Mouse (Mus musculus): ENCODE data around the gene Abr. TPM values are rescaled to one million over a fixed set of nuclear protein-coding genes. Genes with fewer than 3 reads are reported as not detected.

Gene Abr
- polyA plus RNA-seq, 1 experiment from 2014 or later: 37.5 TPM

DNA sequence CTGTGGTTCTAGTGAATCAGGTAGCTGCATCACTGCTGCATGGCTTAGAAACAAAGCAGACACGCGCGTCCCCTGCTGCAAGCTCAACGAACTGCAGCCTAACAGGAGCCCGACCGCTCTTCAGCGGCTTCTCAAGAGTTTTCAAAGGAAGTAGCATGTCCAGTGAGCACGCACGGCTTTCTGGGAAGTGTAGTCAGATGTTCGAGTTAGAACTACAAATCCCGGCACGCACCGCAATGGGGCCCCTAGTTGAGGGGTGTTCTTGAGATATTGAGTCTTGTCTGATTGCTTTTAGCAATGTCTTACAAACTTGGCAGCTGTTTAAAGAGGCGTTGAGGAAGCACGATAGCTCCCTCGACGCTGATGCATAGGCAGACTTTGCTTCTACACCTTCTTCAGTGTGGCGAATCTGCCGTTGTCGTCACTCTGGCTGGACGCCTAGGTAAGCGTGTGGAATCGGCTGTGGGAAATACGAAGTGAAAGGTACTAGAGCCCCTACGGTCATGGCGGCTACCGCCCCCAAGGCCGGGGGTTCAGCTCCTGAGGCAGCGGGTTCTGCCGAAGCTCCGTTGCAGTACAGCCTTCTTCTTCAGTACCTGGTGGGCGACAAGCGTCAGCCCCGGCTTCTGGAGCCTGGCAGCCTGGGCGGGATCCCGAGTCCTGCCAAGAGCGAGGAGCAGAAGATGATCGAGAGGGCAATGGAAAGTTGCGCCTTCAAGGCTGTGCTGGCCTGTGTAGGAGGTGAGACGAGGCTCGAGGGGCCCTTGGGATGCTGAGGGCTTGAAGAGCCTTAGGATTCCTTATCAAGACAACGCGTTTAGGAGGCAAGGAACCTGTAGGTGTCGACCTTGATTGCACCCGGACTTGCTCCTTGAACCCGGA, 215.2 kb downstream of the Abr start, which contains the start of gene Timm22:
Gene Timm22 (plus strand): TSS at position 251 of the 882 bp plus-strand sequence.
- ATAC-seq (ENCODE audit: low FRiP score, low read depth): peak; percentile 96
- H3K27me3 ChIP-seq: no peaks in the 10 kb centered on the region
- H3K9ac ChIP-seq: peak within 1 kb of the TSS; percentile 90
- peak within 1 kb of the TSS; percentile 87 for H3K4me2 ChIP-seq (replicated peaks)
- H3K4me3 ChIP-seq: peak within 1 kb of the TSS; percentile 97
- WGBS: under 1% methylated on average over 46 of the region's 46 CpGs
- H3K4me1 ChIP-seq: peaks cover 15% of the 10 kb centered on the region
- H3K9me3 ChIP-seq: no peaks in the 10 kb centered on the region
- peak within 1 kb of the TSS; percentile 78; the same call in 1 of the 2 replicates for H3K27ac ChIP-seq
- H3K36me3 ChIP-seq: peaks cover 21% of the 10 kb centered on the region

DNA sequence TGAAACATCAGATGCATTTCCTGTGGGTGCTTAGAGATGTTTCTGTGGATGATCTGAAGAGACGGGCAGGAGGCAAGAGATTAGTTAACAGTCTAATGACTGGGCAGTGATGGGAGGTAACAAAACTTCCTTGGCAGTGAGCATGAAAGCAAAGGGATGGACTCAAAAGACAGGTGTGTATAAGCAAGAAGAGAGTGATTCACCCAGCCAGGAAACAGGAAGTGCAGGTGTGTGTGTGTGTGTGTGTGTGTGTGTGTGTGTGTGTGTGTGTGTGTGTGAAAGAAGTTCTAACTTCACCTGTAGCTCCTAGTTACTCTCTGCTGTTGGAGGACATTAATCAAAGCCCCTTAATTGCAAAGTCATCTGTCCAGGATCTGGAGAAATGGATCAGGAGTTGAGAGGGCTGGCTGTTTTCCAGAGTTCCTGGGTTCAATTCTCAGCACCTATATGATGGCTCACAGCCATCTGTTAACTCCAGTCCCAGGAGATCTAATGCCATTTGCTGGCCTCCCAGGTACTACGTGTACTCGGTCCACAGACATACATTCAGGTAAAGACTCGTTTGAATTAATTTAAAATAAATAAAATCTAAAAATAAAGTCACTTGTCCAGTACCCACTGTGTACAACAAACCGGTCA, 216.4 kb downstream of the Abr start:
- Histone ChIP-seq H3K9me3 (no peaks in the 10 kb centered on the region), H3K36me3 (peaks cover 16% of the 10 kb centered on the region; the same call in 1 of the 2 replicates), H3K4me1 (peaks cover 24% of the 10 kb centered on the region), H3K4me2 (replicated peaks) (no peak overlapping the region), H3K4me3 (no peak overlapping the region), H3K27ac (no peak overlapping the region), H3K27me3 (no peaks in the 10 kb centered on the region), H3K9ac (no peak overlapping the region)
- ATAC-seq (ENCODE audit: low FRiP score, low read depth): no peak
- WGBS: 82% methylated on average over 5 of the region's 5 CpGs

DNA sequence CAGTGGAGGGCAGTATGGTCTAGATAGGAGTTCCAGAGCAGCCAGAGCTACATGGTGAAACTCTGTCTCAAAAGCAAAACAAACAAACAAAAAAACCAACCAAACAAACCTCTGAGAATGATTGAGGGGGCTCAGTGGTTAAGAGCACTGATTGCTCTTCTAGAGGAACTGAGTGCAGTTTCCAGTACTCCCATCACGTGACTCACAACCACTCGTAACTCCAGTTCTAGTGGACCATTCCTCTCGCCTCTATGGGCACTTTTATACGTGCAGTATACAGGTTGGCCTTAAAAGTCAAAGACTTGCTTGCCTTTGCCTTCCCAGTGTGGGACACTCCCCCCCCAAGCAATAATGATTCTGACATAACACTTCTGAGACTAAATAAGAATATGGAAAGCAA, 217.0 kb downstream of the Abr start:
- WGBS: 64% methylated on average over 4 of the region's 4 CpGs
- Histone ChIP-seq H3K36me3 (peaks cover 14% of the 10 kb centered on the region; the same call in 1 of the 2 replicates), H3K27me3 (no peaks in the 10 kb centered on the region), H3K9ac (no peak overlapping the region), H3K4me2 (replicated peaks) (no peak overlapping the region), H3K4me1 (peaks cover 30% of the 10 kb centered on the region), H3K9me3 (no peaks in the 10 kb centered on the region), H3K4me3 (no peak overlapping the region), H3K27ac (no peak overlapping the region)
- ATAC-seq (ENCODE audit: low FRiP score, low read depth): no peak

DNA sequence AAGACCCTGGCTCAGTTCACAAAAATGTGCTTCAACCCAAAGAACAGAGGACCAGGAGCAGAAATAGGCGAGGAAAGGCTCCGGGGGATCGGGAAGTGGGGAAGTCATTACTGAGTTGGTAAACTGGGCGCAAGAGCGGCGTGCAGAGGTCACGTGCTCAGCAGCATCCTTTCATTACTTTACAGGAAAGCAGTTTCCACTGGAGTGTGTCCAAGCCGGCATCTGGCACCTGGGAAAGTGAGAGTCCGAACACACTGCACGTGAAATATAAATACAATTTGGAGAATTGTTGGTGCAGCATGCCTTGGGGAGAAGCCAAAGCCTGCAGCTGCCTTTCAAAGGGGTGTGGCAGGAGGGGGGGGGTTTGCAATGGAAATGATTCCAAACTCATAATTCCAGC, 220.7 kb downstream of the Abr start:
- Histone ChIP-seq H3K4me2 (replicated peaks) (peak overlapping the region; percentile 16; the same call in 1 of the 2 replicates), H3K4me1 (peaks cover 32% of the 10 kb centered on the region), H3K36me3 (no peaks in the 10 kb centered on the region), H3K9me3 (no peaks in the 10 kb centered on the region), H3K27ac (no peak overlapping the region; the same call in 1 of the 2 replicates), H3K4me3 (no peak overlapping the region), H3K9ac (peak overlapping the region; percentile 25; the same call in 1 of the 2 replicates), H3K27me3 (no peaks in the 10 kb centered on the region)
- ATAC-seq (ENCODE audit: low FRiP score, low read depth): no peak
- 35% methylated on average over 10 of the region's 10 CpGs for whole genome bisulfite sequencing

DNA sequence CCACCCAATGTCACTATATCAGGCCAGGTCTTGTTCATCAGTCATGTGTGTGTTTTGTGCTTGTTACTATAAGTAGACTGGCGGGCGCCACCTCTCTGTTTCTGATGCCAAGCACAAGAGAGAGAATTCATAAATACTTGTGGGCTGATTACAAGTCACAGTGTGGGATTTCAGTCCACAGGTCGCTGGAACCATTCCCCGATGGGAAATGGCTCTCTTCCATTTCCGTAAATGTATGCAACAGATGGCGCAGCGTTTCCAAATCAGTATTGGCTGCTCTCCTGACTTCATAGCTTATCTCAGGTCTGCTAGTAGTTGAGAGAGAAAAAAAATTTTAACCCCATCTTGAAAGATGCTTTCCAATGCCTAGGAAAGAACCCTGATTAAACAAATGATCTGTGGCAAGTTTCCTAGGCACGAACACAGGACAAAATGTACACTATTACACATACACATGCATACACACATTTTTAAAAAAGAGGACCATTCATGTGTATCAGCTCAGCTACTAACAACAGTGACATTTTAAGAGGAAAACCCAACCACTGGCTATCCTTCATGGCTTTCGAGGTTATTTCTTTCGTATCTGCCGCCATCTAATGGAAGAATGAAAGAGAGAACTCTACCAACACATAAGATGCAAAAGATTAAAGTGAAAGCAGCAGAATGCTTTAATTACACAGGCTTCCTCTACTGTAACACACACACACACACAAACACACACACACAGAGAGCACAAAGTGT, 222.4 kb downstream of the Abr start:
- Histone ChIP-seq H3K4me2 (replicated peaks) (peak overlapping the region; percentile 77), H3K27me3 (no peaks in the 10 kb centered on the region), H3K4me1 (peaks cover 47% of the 10 kb centered on the region), H3K9ac (peak overlapping the region; percentile 90; the same call in 1 of the 2 replicates), H3K4me3 (peak overlapping the region; percentile 89), H3K9me3 (no peaks in the 10 kb centered on the region), H3K27ac (peak overlapping the region; percentile 89; the same call in 1 of the 2 replicates), H3K36me3 (no peaks in the 10 kb centered on the region)
- peak; percentile 24; the same call in 1 of the 2 replicates for ATAC-seq (ENCODE audit: low FRiP score, low read depth)
- WGBS: 6% methylated on average over 11 of the region's 11 CpGs

DNA sequence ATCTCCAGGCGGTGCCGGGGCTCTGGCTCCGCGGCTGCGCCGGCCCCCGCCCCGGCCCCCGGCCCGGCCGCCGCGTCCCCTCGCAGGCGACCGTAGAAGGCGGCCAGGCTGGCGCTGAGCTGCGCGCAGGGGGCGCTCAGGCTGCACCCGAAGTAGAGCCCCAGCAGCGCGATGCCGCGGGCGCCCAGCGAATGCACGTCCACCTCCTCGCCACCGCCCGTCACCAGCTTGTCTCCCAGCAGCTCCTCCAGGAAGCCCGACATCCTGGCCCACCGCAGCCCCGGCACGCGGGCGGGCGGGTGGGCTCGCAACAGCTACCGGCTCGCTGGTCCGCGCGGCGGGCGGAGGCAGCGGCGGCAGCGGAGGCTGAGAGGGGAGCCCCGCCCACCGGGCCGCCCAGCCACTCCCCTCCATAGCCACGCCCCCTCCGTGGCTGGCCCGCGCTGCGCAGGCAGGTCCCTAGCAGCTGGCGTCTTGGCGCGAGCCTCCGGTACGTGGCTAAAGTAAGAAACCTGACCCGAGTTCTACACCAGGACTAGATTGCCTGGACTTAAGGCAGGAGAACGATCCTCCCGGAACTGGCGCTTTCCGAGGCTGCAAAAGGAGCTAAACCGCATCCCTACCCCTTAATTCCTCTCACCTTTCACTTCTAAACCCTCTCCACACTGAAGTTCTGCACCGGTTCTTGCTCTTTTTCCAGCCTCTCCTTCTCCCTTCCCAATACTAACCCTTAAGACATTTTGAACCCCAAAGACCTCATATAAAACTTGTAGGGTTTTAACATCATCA, 223.1 kb downstream of the Abr start, which contains the start of gene Nxn:
Gene Nxn (minus strand): TSS at position 343 of the 789 bp plus-strand sequence.
- WGBS: under 1% methylated on average over 57 of the region's 70 CpGs
- peaks cover 50% of the 10 kb centered on the region for H3K4me1 ChIP-seq

DNA sequence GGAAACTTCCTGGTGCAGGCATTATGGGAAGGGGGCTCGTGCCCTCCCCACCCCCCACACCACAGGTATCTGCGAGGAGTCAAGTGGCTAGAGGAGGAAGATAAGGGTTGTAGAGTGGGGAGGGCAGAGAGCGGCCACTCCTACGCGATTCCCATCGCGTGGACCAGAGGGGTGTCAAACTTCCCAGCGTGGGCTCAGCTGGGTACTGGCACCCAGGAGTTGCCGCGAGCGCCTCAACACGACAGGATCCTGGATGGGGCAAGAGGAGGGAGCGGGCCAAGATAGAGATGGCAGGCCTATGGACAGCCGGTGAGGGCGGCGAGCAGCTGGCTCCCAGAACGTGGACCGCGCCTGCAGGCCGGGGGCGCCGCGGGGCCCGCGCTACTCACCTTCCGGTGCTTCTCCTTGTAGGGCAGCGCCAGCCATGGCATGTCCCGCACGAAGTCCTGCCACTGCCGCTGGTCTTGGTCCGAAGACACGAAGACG, 223.8 kb downstream of the Abr start:
- Histone ChIP-seq H3K4me1 (peaks cover 50% of the 10 kb centered on the region), H3K4me2 (replicated peaks) (peak overlapping the region; percentile 77), H3K4me3 (peak overlapping the region; percentile 89), H3K27me3 (no peaks in the 10 kb centered on the region), H3K9me3 (no peaks in the 10 kb centered on the region), H3K27ac (peak overlapping the region; percentile 89), H3K36me3 (no peaks in the 10 kb centered on the region; the same call in 1 of the 2 replicates), H3K9ac (peak overlapping the region; percentile 90)
- WGBS: 1% methylated on average over 32 of the region's 33 CpGs
- peak; percentile 61 for ATAC-seq (ENCODE audit: low FRiP score, low read depth)

More for the DNA sequence above, 223.1 kb downstream of the Abr start, which contains the start of gene Nxn:
- Histone ChIP-seq H3K36me3 (no peaks in the 10 kb centered on the region), H3K27ac (peak within 1 kb of the TSS; percentile 89), H3K4me3 (peak within 1 kb of the TSS; percentile 89), H3K9me3 (no peaks in the 10 kb centered on the region), H3K27me3 (no peaks in the 10 kb centered on the region), H3K9ac (peak within 1 kb of the TSS; percentile 90), H3K4me2 (replicated peaks) (peak within 1 kb of the TSS; percentile 77)
- peak; percentile 88 for ATAC-seq (ENCODE audit: low FRiP score, low read depth)

DNA sequence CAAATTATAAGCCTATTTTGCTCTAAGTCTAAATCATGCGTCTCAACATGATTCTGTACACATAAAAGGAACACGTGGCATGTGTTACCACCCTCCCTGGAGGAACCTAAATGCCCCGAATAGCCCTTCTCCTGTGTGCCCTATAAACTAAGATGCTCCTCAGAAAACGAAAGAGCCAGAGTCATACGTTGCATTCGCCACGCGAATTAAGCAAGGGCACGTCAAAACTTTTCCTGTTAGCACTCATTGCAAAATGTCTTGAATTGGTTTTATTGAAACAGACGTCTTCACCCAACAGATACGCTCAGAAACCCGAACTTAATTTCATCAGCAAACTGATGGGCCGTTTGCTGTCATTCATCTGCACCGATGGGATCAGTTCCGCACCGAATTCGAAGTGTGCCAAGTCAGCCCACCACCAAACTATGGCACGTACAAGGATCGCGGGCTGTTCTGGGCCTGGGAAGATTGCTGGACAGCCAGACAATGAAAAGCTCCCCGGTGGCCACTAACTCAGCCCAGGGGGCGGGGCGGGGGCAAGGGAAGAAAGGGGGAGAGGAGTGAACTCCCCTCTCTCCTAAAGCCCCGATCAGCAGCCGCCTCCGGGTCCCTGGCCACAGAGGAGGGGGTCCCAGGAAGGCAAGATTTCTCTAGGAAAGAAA, 224.3 kb downstream of the Abr start:
- H3K27ac ChIP-seq: peak overlapping the region; percentile 89; the same call in 1 of the 2 replicates
- H3K4me2 ChIP-seq (replicated peaks): peak overlapping the region; percentile 77
- H3K9ac ChIP-seq: peak overlapping the region; percentile 90
- H3K4me3 ChIP-seq: peak overlapping the region; percentile 89
- no peaks in the 10 kb centered on the region for H3K9me3 ChIP-seq
- WGBS: under 1% methylated on average over 25 of the region's 26 CpGs
- peaks cover 50% of the 10 kb centered on the region for H3K4me1 ChIP-seq
- no peaks in the 10 kb centered on the region; the same call in 1 of the 2 replicates for H3K36me3 ChIP-seq
- no peak for ATAC-seq (ENCODE audit: low FRiP score, low read depth)
- H3K27me3 ChIP-seq: no peaks in the 10 kb centered on the region

DNA sequence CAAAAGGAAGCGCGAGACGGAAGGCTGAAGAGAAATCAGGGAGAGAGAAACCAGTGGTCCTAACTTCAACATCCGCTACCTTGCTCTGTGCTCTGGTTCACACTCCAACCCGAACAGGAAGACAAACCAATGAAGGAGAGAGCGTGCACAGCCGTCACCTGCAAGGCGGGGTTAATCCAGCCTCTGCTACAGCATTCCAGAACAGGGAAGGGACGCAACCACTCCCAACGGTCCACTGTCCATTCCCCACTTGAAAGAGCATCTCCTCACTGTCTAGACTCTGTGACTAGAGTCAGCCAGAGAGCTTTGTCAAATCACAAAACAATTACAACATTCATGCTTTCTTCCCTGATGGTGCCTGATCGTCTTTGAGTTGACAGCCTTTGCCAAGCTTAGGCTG, 229.1 kb downstream of the Abr start:
- Histone ChIP-seq H3K36me3 (peaks cover 20% of the 10 kb centered on the region), H3K4me1 (peaks cover 37% of the 10 kb centered on the region), H3K27ac (no peak overlapping the region), H3K9me3 (no peaks in the 10 kb centered on the region), H3K27me3 (no peaks in the 10 kb centered on the region), H3K4me3 (no peak overlapping the region), H3K9ac (no peak overlapping the region), H3K4me2 (replicated peaks) (no peak overlapping the region)
- 94% methylated on average over 11 of the region's 11 CpGs for WGBS
- ATAC-seq (ENCODE audit: low FRiP score, low read depth): no peak

DNA sequence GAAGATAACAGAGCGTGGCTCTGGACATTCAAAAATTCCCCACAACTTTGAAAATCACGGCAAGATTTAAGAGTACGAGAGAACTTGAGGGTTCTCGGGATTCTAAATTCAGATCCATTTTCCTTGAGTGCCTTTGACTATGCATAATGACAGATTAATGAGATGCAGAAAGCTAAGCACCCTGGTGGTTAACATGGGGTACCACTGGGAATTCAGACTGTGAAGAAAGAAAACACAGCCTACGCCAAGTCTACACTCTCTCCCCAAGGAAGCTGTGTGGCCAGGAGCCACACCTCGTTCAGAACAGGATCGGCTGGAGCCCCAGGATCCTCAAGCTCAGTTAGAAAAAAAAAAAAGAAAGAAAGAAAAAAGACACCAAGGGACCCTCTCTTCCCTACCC, 229.6 kb downstream of the Abr start:
- no peaks in the 10 kb centered on the region for H3K9me3 ChIP-seq
- no peak overlapping the region for H3K27ac ChIP-seq
- H3K4me3 ChIP-seq: no peak overlapping the region
- no peak overlapping the region for H3K4me2 ChIP-seq (replicated peaks)
- peaks cover 38% of the 10 kb centered on the region for H3K4me1 ChIP-seq
- ATAC-seq (ENCODE audit: low FRiP score, low read depth): no peak
- 89% methylated on average over 7 of the region's 7 CpGs for WGBS
- H3K27me3 ChIP-seq: no peaks in the 10 kb centered on the region
- no peak overlapping the region for H3K9ac ChIP-seq
- H3K36me3 ChIP-seq: peaks cover 20% of the 10 kb centered on the region
